Mouse (Mus musculus): ENCODE measurements around the gene Fyn.

Gene Fyn

DNA sequence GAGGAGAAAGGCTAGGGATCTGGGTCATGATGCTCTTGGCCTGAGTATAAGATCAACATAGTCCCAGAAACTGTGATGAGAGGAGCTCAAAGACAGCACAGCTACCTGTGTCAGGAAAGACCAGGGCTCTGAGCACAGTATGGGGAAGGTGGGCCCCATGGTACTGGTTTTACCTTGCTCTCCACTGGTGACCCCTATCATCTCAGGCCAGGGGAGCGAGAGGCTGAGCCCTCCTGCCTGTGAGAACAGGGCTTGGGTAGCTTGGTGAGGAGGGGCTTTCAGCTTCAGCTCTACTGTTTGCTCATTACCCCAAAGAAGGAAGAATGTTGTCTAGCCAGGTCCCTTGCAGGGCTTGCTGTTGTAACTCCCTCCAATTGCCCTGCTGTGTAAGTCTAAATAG, 45.4 kb downstream of the Fyn start:
- DNase-seq, result no peak

DNA sequence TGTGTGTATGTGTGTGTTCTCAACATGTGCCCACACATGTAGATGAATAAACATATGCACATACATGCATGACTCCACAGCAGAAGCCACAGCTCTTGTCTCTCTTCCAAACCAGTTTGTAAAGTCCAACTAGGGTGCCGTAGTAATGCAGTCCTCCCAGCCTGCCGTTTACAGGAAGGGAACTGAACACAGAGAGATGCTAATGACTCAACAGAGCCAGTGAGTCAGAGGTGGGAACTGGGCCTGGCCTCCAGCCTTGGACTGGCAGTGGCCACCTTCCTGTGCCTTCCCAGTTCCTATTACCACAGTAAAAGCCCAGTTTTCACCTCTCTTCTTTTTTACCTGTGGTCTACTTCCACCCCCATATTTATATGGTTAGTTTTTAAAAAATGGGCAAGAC, 46.9 kb downstream of the Fyn start:
- no peak for DNase-seq

- no peak for DNase-seq
Measured at GRCm38 (mm10) chr10:39417611-39418010, 49.0 kb downstream of the Fyn start.

DNA sequence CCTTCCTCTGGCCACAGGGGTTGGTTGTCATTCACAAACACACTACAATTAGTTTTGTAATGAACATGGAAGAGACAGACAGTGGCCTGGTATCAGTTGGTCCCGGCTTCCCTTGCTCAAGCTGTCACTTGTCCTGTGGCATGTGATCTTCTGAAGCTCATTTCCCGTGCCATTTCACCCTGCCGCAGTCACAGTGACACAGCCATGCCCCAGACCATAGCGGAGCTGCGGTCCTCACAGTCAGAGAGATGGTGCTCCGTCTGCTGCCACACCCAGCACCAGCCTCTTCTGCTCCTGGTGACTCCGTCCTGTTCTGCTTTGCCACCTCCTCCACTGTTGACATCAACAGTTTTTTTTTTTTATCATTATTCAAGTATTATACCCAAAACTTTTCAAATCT, 49.7 kb downstream of the Fyn start:
- no peak for DNase-seq

DNA sequence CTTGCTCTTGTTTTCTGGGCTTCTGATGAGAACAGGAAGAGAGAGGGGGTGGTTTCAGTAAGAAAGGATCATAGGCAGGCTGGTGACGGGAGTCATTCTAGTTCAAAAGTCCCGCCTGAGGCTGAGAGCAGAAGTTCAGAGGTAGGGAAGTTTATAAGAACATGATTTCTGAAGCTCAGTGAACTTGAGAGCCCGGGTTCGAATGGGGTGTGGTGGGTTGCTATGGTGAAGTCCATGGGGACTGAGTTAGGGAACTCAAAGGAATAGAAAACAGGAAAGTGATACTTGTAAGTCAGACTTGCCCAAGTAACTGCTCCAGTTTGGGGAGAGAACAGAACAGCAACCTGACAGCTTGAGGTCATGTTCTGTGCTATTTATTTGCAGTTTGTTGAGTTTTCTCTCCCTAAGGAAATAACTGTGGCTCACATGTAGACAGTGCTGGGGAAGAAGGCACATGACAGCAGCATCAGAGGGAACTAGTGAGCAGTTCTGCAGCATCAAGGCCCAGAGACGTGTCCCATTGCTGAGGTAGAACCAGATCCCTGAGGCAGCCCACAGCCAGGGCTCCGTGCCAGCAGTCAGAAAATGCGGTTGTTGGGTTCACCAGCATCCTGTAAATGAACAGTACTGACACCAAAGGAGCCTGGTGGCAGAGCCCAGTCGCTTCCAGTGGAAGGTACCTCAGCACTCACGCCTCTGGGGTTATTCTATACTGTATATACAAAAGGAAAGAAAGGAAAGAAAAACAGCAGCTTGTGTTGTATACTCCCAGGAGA, 52.4 kb downstream of the Fyn start:
- no peak for DNase-seq

DNA sequence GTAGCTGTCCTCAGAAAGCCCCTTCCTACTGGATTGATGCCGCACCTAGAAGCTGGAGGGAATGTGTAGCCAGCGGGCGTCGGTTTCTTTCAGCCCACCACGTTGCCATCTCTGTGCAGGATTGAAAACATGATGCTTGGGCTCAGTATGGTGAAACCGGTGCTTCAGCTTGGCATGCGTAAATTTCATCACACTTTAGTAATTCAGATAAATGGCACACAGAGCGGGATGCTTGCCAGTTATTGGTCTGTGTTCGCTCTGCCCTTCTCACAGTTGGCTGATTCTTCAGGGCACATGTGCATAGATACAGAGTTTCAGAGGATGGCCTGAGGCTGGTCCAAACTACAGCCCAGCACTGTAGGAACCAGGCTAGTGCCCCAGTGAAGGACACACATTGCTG, 53.1 kb downstream of the Fyn start:
- DNase-seq, result no peak

DNA sequence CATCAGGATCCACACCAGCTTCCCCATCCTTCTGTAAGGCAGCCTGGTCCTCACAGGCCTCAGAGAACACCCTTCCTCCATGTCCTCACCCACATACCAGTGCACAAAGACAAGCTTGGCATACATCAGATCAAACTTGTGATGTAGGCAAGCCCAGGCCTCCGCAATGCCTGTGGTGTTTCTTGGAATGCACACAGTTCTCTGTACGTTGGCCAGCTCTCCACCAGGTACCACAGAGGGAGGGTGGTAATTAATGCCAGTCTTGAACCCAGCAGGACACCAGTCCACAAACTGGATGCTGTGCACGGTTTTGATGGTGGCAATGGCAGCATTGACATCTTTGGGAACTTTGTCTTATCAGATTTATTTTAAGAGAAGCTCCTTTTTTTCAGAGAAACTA, 56.0 kb downstream of the Fyn start:
- DNase-seq, result no peak

DNA sequence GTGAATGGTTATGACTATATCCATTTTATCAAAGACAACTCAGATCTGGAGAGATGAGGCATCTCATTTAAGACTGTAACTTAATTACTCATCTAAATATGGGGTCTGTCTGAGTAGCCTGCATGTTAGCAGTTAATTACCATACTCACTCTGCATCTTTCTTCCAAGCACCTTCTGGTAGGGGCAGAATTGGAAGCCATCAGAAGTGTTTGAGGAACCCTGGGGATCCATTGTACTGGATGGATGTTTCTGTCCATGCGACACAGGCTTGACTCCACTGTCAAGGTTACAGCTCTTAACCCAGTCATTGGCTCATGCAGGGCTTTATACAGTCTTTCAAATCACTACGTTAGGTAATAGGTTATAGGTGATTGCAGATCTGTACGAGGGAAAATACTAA, 57.4 kb downstream of the Fyn start:
- no peak for DNase-seq

GRCm38 (mm10) chr10:39426833-39427490, 58.3 kb downstream of the Fyn start:
- DNase-seq, result no peak

DNA sequence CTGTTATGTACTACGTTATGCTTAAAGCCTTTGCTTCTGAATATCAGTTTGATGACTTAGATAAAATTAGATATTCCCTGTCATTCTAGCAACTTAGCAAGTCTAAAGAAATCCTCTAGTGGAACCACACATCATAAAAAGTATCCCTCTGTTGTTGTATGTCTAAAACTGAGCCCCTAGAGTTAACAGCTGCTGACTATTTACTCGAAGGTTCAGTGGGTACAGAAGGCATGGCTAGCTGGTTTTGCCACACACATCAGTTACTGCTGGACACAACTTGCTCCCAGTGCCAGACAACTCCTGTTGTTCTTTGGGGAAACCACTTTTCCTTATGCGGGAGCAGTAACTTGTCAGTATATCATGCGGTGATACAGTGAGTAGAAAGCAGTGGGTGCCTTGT, 61.0 kb downstream of the Fyn start:
- no peak for DNase-seq

GRCm38 (mm10) chr10:39430074-39430764, 61.6 kb downstream of the Fyn start:
- DNase-seq, result no peak

DNA sequence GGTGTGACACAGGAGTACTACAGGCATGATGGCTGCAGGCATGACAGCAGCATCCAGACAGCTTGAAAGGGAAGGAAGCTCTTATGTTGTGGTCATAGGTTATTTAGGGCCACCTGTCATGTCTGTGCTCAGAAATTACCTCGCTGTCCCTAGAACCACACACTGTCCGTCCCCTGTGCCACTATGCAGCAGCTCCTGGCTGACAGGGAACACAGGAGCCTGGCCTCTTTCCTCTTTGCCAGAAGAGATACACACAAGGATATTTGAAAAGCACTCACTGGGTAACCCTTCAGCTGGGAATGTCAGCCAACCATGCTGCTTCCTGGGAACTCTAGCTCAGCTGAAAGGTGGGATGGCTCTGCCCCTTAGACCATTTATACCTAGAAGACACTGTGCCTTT, 62.6 kb downstream of the Fyn start:
- DNase-seq, result no peak

DNA sequence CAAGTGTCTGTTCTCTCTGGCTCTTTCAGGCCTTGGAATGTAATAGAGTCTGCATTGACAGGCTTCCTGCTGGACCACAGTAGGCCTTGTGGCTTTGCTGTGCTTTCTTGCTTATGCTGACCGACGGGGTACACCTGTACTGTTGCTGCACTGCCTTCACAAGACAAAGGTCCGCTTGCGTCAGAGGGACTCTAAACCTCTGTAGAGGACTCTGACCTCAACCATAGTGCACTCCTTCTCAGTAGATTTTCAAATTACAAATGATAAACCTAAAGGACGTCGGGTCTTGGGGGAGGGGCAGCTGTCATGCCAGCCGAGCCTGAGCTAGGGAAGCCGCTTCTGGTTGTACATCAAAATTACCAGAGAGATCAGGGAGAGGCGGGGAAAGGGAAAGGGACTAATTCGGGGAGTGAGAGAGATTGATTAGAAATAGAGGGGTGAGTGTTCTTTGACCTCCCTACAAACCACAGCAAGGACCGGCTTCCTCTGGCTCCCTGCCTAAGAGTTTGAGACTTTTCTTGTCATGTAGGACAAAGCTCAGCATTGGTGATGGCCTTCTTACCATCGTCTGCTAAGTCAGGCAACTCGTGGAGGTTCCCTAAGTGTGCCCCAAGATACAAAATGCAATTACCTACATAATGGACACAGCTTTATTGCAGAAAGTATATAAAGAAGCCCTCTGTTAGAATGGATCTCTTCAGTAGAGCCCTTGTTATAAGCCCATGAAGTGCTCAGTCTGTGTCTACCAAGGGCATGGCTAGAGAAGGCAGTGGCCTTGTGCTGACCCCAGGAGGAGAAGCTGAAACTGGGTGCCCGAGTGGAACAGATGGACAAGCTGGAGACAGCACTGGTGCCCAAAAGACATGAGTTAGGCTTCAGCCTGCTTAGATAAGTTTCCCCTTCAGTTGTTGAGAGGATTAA, 64.3 kb downstream of the Fyn start:
- peak; percentile 23 to 28 for DNase-seq

DNA sequence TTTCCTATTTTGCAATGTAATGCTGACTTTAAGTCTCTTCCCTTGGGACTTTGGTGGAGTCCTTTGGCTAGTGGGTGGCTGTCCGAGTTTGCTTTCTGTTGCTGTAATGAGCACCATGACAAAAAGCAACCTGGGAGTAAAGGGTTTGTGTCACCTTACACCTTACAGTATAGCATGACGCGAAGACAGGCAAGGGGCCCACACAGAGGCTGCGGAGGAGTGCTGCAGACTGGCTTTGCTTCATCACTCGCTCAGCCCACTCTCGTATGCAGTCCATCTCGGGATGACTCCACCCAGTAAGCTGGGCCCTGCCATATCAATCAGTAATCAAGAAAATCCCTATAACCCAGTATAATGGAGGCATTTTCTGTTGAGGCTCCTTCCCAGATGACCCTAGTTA, 65.2 kb downstream of the Fyn start:
- no peak for DNase-seq

DNA sequence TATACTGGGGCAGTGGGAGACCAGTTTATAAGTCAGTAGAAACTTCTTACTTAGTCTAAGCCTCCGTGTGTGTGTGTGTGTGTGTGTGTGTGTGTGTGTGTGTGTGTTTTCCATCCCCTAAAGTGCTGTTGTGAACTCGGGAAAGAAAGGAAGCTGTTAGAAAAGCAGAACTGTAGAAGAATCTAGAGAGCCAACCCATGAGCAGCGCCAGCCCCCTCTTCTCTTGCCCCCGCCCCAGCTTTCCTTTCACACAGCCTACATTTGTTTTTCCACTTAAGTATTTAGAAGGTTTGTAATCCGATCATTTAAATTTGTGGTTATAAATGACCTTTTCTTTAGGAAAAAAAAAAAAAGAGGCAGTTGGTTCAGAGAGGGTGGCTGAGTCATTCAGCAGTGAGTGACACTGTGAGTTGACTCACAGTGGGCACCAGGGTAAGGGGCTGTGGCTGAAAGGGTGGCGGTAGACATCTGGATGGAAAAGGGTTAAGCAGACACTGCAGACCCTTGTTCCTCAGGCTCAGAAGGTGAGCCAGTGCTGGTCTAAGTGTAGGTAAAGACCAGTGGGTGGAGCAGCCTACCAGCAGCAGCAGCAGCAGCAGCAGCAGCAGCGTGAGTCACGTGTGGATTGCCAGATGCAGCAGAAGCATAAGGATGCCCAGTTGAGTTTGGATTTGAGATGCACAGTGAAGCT, 66.2 kb downstream of the Fyn start:
- no peak for DNase-seq

DNA sequence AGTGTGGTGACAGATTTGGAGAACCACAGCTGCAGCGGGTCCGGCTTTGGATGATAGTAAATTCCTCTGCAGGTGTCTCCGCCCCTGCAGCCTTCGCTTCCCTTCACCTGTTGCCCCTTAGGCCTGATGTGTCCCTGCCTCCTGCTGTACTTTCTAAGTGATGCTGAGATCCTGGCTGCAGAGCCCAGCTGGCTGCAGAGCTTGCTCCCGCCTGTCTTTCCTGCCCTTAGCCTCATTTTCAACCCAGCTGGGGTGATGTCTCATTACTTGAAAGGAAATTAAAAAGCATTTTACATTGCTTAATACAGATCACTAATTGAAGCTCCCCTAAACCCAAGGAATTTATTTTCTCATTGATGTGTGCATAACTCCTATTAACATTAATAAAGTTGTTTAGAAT, 70.2 kb downstream of the Fyn start:
- DNase-seq, result no peak

GRCm38 (mm10) chr10:39440506-39440905, 71.9 kb downstream of the Fyn start:
- no peak for DNase-seq

- no peak for DNase-seq
Measured at GRCm38 (mm10) chr10:39441636-39442035, 73.0 kb downstream of the Fyn start.

GRCm38 (mm10) chr10:39443122-39443521, 74.5 kb downstream of the Fyn start:
- no peak for DNase-seq

DNA sequence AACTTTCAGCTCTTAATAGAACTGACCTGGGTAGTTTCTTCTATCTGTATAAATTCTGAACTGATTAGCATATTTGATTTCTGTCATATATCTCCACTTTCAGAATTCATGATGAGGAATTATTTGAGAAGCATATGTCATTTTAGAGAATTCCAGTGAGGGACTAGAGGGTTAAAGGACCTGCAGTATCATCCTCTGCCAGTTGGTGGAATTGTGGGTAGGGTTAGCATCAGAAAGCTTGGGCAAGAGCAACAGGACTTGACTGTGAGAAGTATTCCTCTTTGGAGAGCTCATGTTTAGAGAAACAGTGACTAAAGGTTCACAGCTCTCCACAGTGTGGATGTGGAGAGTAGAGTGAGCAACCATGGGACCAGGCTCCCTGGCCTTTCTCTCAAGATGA, 75.3 kb downstream of the Fyn start:
- DNase-seq, result no peak

- no peak for DNase-seq
Measured at GRCm38 (mm10) chr10:39445870-39446269, 77.2 kb downstream of the Fyn start.

DNA sequence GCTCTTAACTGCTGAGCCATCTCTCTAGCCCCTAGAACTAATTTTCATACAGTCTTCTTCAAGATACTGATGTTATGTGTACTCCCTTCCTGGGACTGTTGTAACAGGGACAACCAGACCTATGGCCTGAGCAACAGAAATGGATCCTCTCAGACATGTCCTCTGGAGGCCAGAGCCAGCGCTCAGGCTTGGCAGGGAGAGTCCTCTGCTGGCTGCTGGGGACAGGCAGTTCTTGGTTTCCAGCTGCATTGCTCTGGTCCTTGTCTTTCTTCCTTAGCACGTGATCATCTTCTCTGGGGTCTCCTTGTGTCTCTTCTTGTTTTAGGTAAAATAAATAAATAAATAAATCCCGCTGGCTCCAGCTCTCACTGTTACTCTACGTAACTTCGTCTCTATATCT, 78.1 kb downstream of the Fyn start:
- DNase-seq, result no peak

Measured in kidney, adult 8-10 months (tissue).